Mouse (Mus musculus): ENCODE measurements around the gene Pp2d1.

DNA sequence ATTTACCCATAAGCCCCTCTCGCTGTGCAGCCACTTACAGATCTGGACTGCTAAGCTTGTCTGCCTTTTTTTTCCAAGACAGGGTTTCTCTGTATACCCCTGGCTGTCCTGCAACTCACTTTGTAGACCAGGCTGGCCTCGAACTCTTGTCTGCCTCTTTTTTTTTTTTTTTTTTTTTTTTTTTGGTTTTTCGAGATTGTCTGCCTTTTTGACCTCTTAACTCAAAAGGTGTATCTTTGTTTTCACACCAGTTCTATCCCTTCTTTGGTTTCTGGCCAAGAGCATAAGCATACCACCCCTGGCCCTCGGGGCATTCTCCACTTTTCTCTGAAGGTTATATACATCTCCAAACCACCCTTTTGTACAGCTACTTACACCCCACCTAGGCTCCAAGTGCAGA lies 25.6 kb upstream of the Pp2d1 start:
- TF ChIP-seq KAT2A (IDR thresholded peaks at IDR 0.05; ENCODE audit: insufficient replicate concordance, low read length) (no peak), SMC3 (IDR thresholded peaks at IDR 0.05; ENCODE audit: low read depth, low read length) (no peak), NRF1 (IDR thresholded peaks at IDR 0.05; ENCODE audit: low read depth, low read length) (no peak), CTCF (conservative IDR thresholded peaks at IDR 0.05 in 1 of 2, IDR thresholded peaks at IDR 0.05 in 1 of 2; ENCODE audit: low read depth in 2 of 2, low read length in 2 of 2) (no peak), MEF2A (IDR thresholded peaks at IDR 0.05; ENCODE audit: borderline replicate concordance, low read depth, low read length) (no peak), PAX5 (IDR thresholded peaks at IDR 0.05; ENCODE audit: low read length) (no peak), EP300 (IDR thresholded peaks at IDR 0.05; ENCODE audit: low read length) (no peak)

Measured in CH12.LX (cell line).